Mouse (Mus musculus) thymus, adult 2 months (tissue): ENCODE data around the gene Mecom.

Experiments
- CTCF ChIP-seq: fragments of 200-500 bp; IDR thresholded peaks from 2 replicates; pipeline ENCODE4 v1.5.1; 2012; ENCODE audit warnings: mild to moderate bottlenecking, control low read depth, low read length, moderate library complexity, borderline replicate concordance; ENCODE audit not compliant: control insufficient read depth, poor library complexity, insufficient read depth; ENCODE audit errors: extremely low read depth
- POLR2A ChIP-seq: fragments of 200-500 bp; IDR thresholded peaks from 2 replicates; pipeline ENCODE4 v1.6.1; 2012; ENCODE audit warnings: mild to moderate bottlenecking, low read length, control low read depth, moderate library complexity; ENCODE audit not compliant: control insufficient read depth, poor library complexity, insufficient read depth; ENCODE audit errors: extremely low read depth

DNA sequence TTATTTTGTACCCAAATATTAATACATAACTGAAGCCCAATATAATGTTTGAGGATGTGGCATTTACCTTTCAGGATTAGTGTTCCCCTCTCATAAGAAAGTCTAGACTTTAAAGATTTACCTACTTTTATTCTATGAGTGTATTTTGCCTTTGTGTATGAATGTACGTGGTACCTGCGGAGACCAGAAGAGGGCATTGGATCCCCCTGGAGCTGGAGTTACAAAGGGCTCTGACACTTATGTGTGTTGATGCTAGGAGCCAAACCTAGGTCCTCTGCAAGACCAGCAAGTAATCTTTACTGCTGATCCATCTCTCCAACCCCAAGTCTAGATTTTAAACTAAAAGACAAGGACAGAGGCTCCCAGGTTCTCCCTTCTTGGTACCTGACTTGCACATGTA, 86.0 kb downstream of the Mecom start:
- no peak for TF ChIP-seq POLR2A
- no peak for TF ChIP-seq CTCF
